ENCODE assay signal across 9 mouse cellular contexts in the genomic region with DNA sequence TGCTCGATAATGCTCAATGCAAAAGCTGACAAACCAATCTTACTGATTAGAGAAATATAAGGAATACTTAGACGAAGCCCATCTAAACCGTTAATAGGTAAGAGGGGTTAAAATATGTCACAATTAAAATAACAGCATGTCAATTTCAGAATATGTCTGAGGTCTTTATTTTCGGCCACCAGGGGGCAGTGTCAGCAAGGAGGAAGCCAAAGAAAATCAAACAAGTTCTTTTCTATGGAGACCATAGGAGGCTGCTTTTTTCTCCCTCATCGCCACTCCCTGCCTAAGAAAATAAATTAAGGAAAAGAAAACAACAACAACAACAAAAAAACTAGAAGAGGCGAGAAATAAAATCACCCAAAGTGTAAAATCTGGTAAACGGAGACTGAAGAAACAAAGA.
DNase-seq lines count a peak whose midpoint lies in the region; ATAC-seq and TF ChIP-seq lines count a peak whose summit lies in the region.
"Had no signal": no experiment of that assay in that cellular context is flagged by ENCODE, and none has a peak within 500 bp of the region (broad histone marks: within the 10 kb centered on the region; RNA-seq: fewer than 3 reads in every experiment).

No protein-coding gene starts in this region.

- H3K9me3 ChIP-seq in heart, embryonic 11.5 days (replicated peaks; ENCODE audit: control insufficient read depth, low read length), result no peaks in the 10 kb centered on the region
- H3K9me3 ChIP-seq in E14TG2a.4 (ENCODE audit: low read length), result no peaks in the 10 kb centered on the region
- no peaks in the 10 kb centered on the region for H3K9me3 ChIP-seq in forebrain, embryonic 14.5 days (replicated peaks; ENCODE audit: control insufficient read depth, low read length)
- H3K9me3 ChIP-seq in neural tube, embryonic 11.5 days (ENCODE audit: control insufficient read depth, low read length), result no peaks in the 10 kb centered on the region
- H3K9me3 ChIP-seq: stomach, embryonic 15.5 days had no signal

- H3K9ac ChIP-seq in heart, embryonic 11.5 days (ENCODE audit: low read depth, low read length), result no peak overlapping the region
- no peak overlapping the region for H3K9ac ChIP-seq in forebrain, embryonic 14.5 days (ENCODE audit: low read length)
- no peak overlapping the region for H3K9ac ChIP-seq in neural tube, embryonic 11.5 days (ENCODE audit: low read length)
- H3K9ac ChIP-seq: stomach, embryonic 15.5 days had no signal

- H3K4me3 ChIP-seq in heart, embryonic 11.5 days (ENCODE audit: low read depth, low read length), result no peak overlapping the region
- no peak overlapping the region for H3K4me3 ChIP-seq in E14TG2a.4 (replicated peaks; ENCODE audit: low read length)
- no peak overlapping the region for H3K4me3 ChIP-seq in forebrain, embryonic 14.5 days (ENCODE audit: low read depth, low read length)
- no peak overlapping the region for H3K4me3 ChIP-seq in neural tube, embryonic 11.5 days (ENCODE audit: low read depth, low read length)
- H3K4me3 ChIP-seq: stomach, embryonic 15.5 days had no signal

- peak; percentile 68 for TF ChIP-seq CTCF in E14TG2a.4 (conservative IDR thresholded peaks at IDR 0.05; ENCODE audit: low read length)

- no peaks in the 10 kb centered on the region for H3K36me3 ChIP-seq in heart, embryonic 11.5 days (ENCODE audit: control insufficient read depth, insufficient read depth, low read length)
- H3K36me3 ChIP-seq in E14TG2a.4 (ENCODE audit: insufficient read depth, low read length), result no peaks in the 10 kb centered on the region
- H3K36me3 ChIP-seq in forebrain, embryonic 14.5 days (ENCODE audit: control insufficient read depth, insufficient read depth, low read length), result no peaks in the 10 kb centered on the region
- no peaks in the 10 kb centered on the region for H3K36me3 ChIP-seq in neural tube, embryonic 11.5 days (ENCODE audit: control insufficient read depth, insufficient read depth, low read length)
- H3K36me3 ChIP-seq: stomach, embryonic 15.5 days had no signal

- H3K27me3 ChIP-seq in heart, embryonic 11.5 days (ENCODE audit: control insufficient read depth, insufficient read depth, low read length), result no peaks in the 10 kb centered on the region
- no peaks in the 10 kb centered on the region for H3K27me3 ChIP-seq in E14TG2a.4 (ENCODE audit: insufficient read depth, low read length)
- no peaks in the 10 kb centered on the region for H3K27me3 ChIP-seq in forebrain, embryonic 14.5 days (replicated peaks; ENCODE audit: control insufficient read depth, insufficient read depth, low read length)
- no peaks in the 10 kb centered on the region for H3K27me3 ChIP-seq in neural tube, embryonic 11.5 days (ENCODE audit: control insufficient read depth, insufficient read depth, low read length)
- H3K27me3 ChIP-seq: stomach, embryonic 15.5 days had no signal

- WGBS in heart, embryonic 11.5 days (ENCODE audit: insufficient replicate concordance), result 31% methylated on average over 7 of the region's 7 CpGs
- WGBS in forebrain, embryonic 14.5 days, result 36% methylated on average over 7 of the region's 7 CpGs
- WGBS in neural tube, embryonic 11.5 days, result 41% methylated on average over 7 of the region's 7 CpGs

- peak; percentile 24 to 58 for DNase-seq in heart, postnatal 10 days
- peak; percentile 63 for DNase-seq in adrenal gland, postnatal 14 days
- peak; percentile 69 for DNase-seq in forebrain, embryonic 14.5 days (ENCODE audit: low spot score)
- peak; percentile 49 to 58 for DNase-seq in layer of hippocampus, postnatal 14 days (ENCODE audit: low spot score in 2 of 2)
- peak; percentile 56 for DNase-seq in neural tube, embryonic 11.5 days (ENCODE audit: low spot score)
- DNase-seq in natural killer cell, adult 2 months (ENCODE audit: low spot score in 2 of 2), result no peak

- no peak overlapping the region for H3K4me2 ChIP-seq in heart, embryonic 11.5 days
- no peak overlapping the region for H3K4me2 ChIP-seq in forebrain, embryonic 14.5 days (ENCODE audit: low read length)
- no peak overlapping the region for H3K4me2 ChIP-seq in neural tube, embryonic 11.5 days (ENCODE audit: low read depth)
- H3K4me2 ChIP-seq: stomach, embryonic 15.5 days had no signal

- H3K27ac ChIP-seq in heart, embryonic 11.5 days (ENCODE audit: low read depth, low read length), result no peak overlapping the region
- no peak overlapping the region for H3K27ac ChIP-seq in forebrain, embryonic 14.5 days (ENCODE audit: low read depth, low read length)
- H3K27ac ChIP-seq in neural tube, embryonic 11.5 days (ENCODE audit: low read depth, low read length), result no peak overlapping the region
- H3K27ac ChIP-seq: stomach, embryonic 15.5 days had no signal

- no peak for ATAC-seq in heart, embryonic 11.5 days (replicated peaks; ENCODE audit: insufficient number of reproducible peaks, low FRiP score, low TSS enrichment)
- ATAC-seq in forebrain, embryonic 14.5 days, result no peak; the same call in 1 of the 2 replicates
- no peak for ATAC-seq in neural tube, embryonic 11.5 days (ENCODE audit: insufficient read depth, low FRiP score, low TSS enrichment)

- intact Hi-C loops in heart, postnatal 10 days (cut with DNase I), result no loop called here

- H3K4me1 ChIP-seq in heart, embryonic 11.5 days (ENCODE audit: control insufficient read depth, insufficient read depth, low read length), result no peaks in the 10 kb centered on the region
- H3K4me1 ChIP-seq in E14TG2a.4 (replicated peaks; ENCODE audit: low read depth, low read length), result no peaks in the 10 kb centered on the region
- H3K4me1 ChIP-seq in forebrain, embryonic 14.5 days (ENCODE audit: control insufficient read depth, insufficient read depth, low read length), result no peaks in the 10 kb centered on the region
- H3K4me1 ChIP-seq in neural tube, embryonic 11.5 days (ENCODE audit: control insufficient read depth, insufficient read depth, low read length), result no peaks in the 10 kb centered on the region
- H3K4me1 ChIP-seq: stomach, embryonic 15.5 days had no signal

Comparison
In these comparisons a context has a peak if more than half of its experiments do, and no peak if none do; other contexts are left out.
1. DNase-seq: peak in heart, postnatal 10 days (2 of 2), adrenal gland, postnatal 14 days (single experiment), forebrain, embryonic 14.5 days (single experiment), layer of hippocampus, postnatal 14 days (2 of 2) and neural tube, embryonic 11.5 days (single experiment); none in natural killer cell, adult 2 months (0 of 2).